Comparison of ENCODE assay signal across 29 mouse cellular contexts in the genomic region with DNA sequence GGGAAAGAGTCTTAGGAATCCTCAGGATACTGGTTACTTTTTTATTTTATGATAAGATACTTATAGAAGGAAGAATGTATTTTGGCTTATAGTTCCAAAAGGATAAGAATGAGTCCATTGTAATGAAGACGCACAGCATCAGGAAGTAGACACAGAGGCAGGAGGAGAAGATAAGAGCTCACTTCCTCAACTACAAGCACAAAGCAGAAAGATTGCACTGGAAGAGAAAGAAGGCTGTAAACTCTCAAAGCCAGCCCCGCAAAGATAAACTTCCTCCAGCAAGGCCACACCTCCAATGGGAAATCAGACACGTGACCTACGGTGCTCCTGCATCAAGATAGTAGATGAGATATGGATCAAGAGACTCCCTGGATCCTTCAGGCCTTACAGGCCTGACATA. TPM values are rescaled to one million over a fixed set of nuclear protein-coding genes. Genes with fewer than 3 reads are reported as not detected.
"Had no signal": no experiment of that assay in that cellular context is flagged by ENCODE, and none has a peak within 500 bp of the region (broad histone marks: within the 10 kb centered on the region; RNA-seq: fewer than 3 reads in every experiment).

No protein-coding gene starts in this region.

- H3K9me3 ChIP-seq: kidney, embryonic 15.5 days; limb, embryonic 12.5 days; limb, embryonic 15.5 days; lung, embryonic 15.5 days had no signal

- H3K9ac ChIP-seq: kidney, embryonic 15.5 days; limb, embryonic 12.5 days; limb, embryonic 15.5 days; liver, embryonic 14.5 days; lung, embryonic 15.5 days had no signal

- H3K4me3 ChIP-seq: kidney, embryonic 15.5 days; limb, embryonic 12.5 days; limb, embryonic 15.5 days; lung, embryonic 15.5 days had no signal

- H3K27me3 ChIP-seq: kidney, embryonic 15.5 days; limb, embryonic 12.5 days; limb, embryonic 15.5 days; lung, embryonic 15.5 days had no signal

- H3K4me1 ChIP-seq: kidney, embryonic 15.5 days; limb, embryonic 12.5 days; limb, embryonic 15.5 days; lung, embryonic 15.5 days had no signal

- H3K36me3 ChIP-seq: kidney, embryonic 15.5 days; limb, embryonic 12.5 days; limb, embryonic 15.5 days; lung, embryonic 15.5 days had no signal

- H3K27ac ChIP-seq: kidney, embryonic 15.5 days; limb, embryonic 12.5 days; liver, embryonic 14.5 days; lung, embryonic 15.5 days; macrophage; stomach, postnatal 0 days had no signal

- DNase-seq: kidney, adult 8-10 months; kidney, postnatal 10 days; kidney, postnatal 36 days; layer of hippocampus, postnatal 36 days; left cerebral cortex, postnatal 4 days; lung, adult 18-20 months; midbrain, embryonic 14.5 days; thymus, adult 2 months; thymus, postnatal 14 days; thymus, postnatal 4 days had no signal

- H3K4me2 ChIP-seq: kidney, embryonic 15.5 days; limb, embryonic 12.5 days; limb, embryonic 15.5 days; liver, embryonic 11.5 days; lung, embryonic 15.5 days; midbrain, embryonic 11.5 days had no signal

RNA-seq across cellular contexts. Expression of a gene that starts 30.4 kb away (rescaled TPM):
- total RNA-seq: layer of hippocampus, adult 8-10 months; layer of hippocampus, postnatal 10 days; layer of hippocampus, postnatal 36 days; left cerebral cortex, adult 8-10 months; left cerebral cortex, postnatal 14 days; left cerebral cortex, postnatal 4 days; megakaryocyte-erythroid progenitor cell, adult 5-6 weeks; midbrain, postnatal 0 days had no signal
- polyA plus RNA-seq: kidney, embryonic 15.5 days; limb, embryonic 12.5 days; liver, embryonic 11.5 days; liver, embryonic 14.5 days; macrophage; midbrain, embryonic 11.5 days; midbrain, embryonic 14.5 days; neural tube, embryonic 11.5 days; neural tube, embryonic 14.5 days; small intestine, adult 2 months; spleen, adult 2 months; stomach, postnatal 0 days; thymus, adult 2 months had no signal
